Mouse (Mus musculus) erythroblast, embryonic 14.5 days (primary cell): ENCODE measurements around the gene Calcr. TPM values are rescaled to one million over a fixed set of nuclear protein-coding genes. Genes with fewer than 3 reads are reported as not detected.
"Not testable (repeated sequence)": the region's sequence is repeated elsewhere in the genome, so short reads cannot be mapped to it uniquely, and the experiment has no call there.

Source experiments
- H3K27me3 ChIP-seq: 2 replicates; pipeline ENCODE4 v1.6.1; 2012; ENCODE audit warnings: inconsistent platforms; ENCODE audit not compliant: control insufficient read depth
- H3K36me3 ChIP-seq: 2 replicates; pipeline ENCODE4 v1.6.1; 2012; ENCODE audit warnings: mild to moderate bottlenecking, inconsistent platforms; ENCODE audit not compliant: control insufficient read depth
- H3K4me1 ChIP-seq: 2 replicates; pipeline ENCODE4 v1.6.1; 2012; ENCODE audit warnings: inconsistent platforms; ENCODE audit not compliant: control insufficient read depth
- H3K4me3 ChIP-seq: replicated peaks from 2 replicates; pipeline ENCODE3; 2012; ENCODE audit warnings: moderate library complexity, mild to moderate bottlenecking, inconsistent platforms
- H3K9me3 ChIP-seq: 2 replicates; pipeline ENCODE4 v1.6.1; 2012; ENCODE audit warnings: low read length, inconsistent platforms, mixed read lengths; ENCODE audit not compliant: control insufficient read depth
- GATA1 ChIP-seq: IDR thresholded peaks from 2 replicates; pipeline ENCODE4 v1.6.1; 2012; ENCODE audit warnings: low read length, inconsistent platforms, mixed read lengths
- TAL1 ChIP-seq: IDR thresholded peaks from 3 replicates; pipeline ENCODE4 v1.6.1; 2012; ENCODE audit warnings: low read length, inconsistent platforms, mixed read lengths
- polyA plus RNA-seq: library from polyadenylated mRNA; stranded (reverse); fragments of >175 nt; gene quantifications from 2 replicates; pipeline ENCODE4 v1.2.3, GENCODE M21; 2012

Gene Calcr
- polyA plus RNA-seq, 1 experiment = not detected

- TF ChIP-seq TAL1 (no peak), GATA1 (no peak)
- no peaks in the 10 kb centered on the region for H3K36me3 ChIP-seq
- no peak overlapping the region for H3K4me3 ChIP-seq
Observed at GRCm38 (mm10) chr6:3688087-3688642, 76.3 kb downstream of the Calcr start.

DNA sequence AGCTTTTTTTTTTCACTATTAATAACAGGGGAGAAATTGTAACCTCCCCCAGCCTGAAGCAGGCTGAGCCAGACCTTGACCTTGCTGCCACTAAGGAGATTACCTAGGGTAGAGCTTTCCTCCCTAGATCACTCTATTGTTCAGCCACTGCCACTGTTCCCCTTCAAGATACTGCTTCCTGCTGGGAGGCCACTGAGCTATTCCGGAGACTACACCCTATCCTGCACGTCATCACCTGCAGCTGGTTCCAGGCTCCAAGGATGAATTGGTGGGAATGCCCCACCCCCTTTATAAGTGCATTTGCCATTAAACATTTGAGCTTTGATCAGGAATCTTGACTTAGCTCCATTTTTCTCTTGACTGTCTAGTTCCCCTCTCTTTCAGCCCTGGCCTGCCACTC lies 86.2 kb downstream of the Calcr start:
- not testable (repeated sequence) for H3K27me3 ChIP-seq, H3K4me1 ChIP-seq, H3K36me3 ChIP-seq, H3K4me3 ChIP-seq, H3K9me3 ChIP-seq

More at GRCm38 (mm10) chr6:3688087-3688642, 76.3 kb downstream of the Calcr start:
- Histone ChIP-seq H3K9me3 (no peaks in the 10 kb centered on the region), H3K27me3 (no peaks in the 10 kb centered on the region), H3K4me1 (no peaks in the 10 kb centered on the region)

GRCm38 (mm10) chr6:3677806-3678205 lies 86.7 kb downstream of the Calcr start:
- Histone ChIP-seq H3K27me3 (no peaks in the 10 kb centered on the region), H3K4me1 (no peaks in the 10 kb centered on the region), H3K4me3 (no peak overlapping the region), H3K36me3 (no peaks in the 10 kb centered on the region), H3K9me3 (peaks cover 2% of the 10 kb centered on the region; the same call in 1 of the 2 replicates)
- TF ChIP-seq TAL1 = no peak
- TF ChIP-seq GATA1 = no peak

DNA sequence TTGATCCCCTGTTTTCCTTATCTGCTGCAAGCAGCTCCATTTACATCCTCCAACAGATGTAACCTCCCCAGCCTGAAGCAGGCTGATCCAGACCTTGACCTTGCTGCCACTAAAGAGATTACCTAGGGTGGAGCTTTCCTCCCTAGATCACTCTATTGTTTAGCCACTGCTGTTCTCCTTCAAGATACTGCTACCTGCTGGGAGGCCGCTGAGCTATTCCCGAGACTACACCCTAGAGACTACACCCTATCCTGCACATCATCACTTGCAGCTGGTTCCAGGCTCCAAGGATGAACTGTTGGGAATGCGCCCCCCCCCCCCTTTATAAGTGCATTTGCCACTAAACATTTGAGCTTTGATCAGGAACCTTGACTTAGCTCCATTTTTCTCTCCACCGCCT lies 92.6 kb downstream of the Calcr start:
- H3K27me3 ChIP-seq, H3K9me3 ChIP-seq, H3K4me3 ChIP-seq, H3K36me3 ChIP-seq, H3K4me1 ChIP-seq: not testable (repeated sequence)

- Histone ChIP-seq H3K27me3 (no peaks in the 10 kb centered on the region), H3K4me3 (no peak overlapping the region), H3K4me1 (no peaks in the 10 kb centered on the region), H3K36me3 (no peaks in the 10 kb centered on the region), H3K9me3 (no peaks in the 10 kb centered on the region)
- no peak for TF ChIP-seq TAL1
- no peak for TF ChIP-seq GATA1
Observed at GRCm38 (mm10) chr6:3664147-3664716, 100.3 kb downstream of the Calcr start.

DNA sequence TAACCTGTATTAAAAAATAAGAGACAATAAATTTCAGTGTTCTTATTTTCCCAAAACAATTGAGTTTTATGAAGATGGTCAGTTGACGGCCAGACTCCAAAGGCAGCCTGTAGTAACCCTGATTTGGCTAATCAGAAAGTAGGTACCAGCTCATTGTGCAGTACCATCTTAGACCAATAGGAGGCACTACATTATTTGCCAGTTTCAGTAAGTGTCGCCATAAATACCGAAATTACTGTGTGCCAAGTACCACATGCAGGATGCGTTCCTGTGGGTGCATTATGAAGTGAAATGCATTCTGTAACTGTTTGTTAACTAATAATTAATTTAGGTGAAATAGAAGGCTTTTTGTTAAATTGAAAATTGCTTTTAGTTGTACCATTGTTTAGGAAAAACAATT lies 106.1 kb downstream of the Calcr start:
- H3K27me3 ChIP-seq = no peaks in the 10 kb centered on the region
- no peak overlapping the region for H3K4me3 ChIP-seq
- H3K9me3 ChIP-seq = no peaks in the 10 kb centered on the region
- TF ChIP-seq TAL1 (no peak), GATA1 (no peak)
- no peaks in the 10 kb centered on the region for H3K4me1 ChIP-seq
- H3K36me3 ChIP-seq = no peaks in the 10 kb centered on the region

Other genes with a start within 250 kb of the Calcr start
- not detected in 2 replicates for gene Tfpi2, start 224.2 kb upstream of the Calcr start, polyA plus RNA-seq
- gene Gngt1, start 229.1 kb upstream of the Calcr start, polyA plus RNA-seq = not detected in 2 replicates
- 0.06 TPM in 1 of 2 replicates, not detected in the other for gene Gng11, start 239.2 kb upstream of the Calcr start, polyA plus RNA-seq